Mouse (Mus musculus) kidney, adult 2 months (tissue): ENCODE results near the gene Gm44. TPM values are rescaled to one million over a fixed set of nuclear protein-coding genes. Genes with fewer than 3 reads are reported as not detected.
"Not testable (repeated sequence)": the region's sequence is repeated elsewhere in the genome, so short reads cannot be mapped to it uniquely, and the experiment has no call there.

ENCODE experiments used
- DNase-seq: peaks from one replicate; pipeline ENCODE4 v3.0.0; 2021
- H3K27ac ChIP-seq: fragments of 200-500 bp; 2 replicates; pipeline ENCODE4 v1.5.1; 2012; ENCODE audit warnings: low read depth, low read length, control low read depth, inconsistent platforms; ENCODE audit not compliant: insufficient read depth
- H3K27me3 ChIP-seq: fragments of 200-500 bp; replicated peaks from 2 replicates; pipeline ENCODE4 v1.6.1; 2012; ENCODE audit warnings: mild to moderate bottlenecking, moderate library complexity, low read length, inconsistent platforms; ENCODE audit not compliant: control insufficient read depth, insufficient read depth
- H3K36me3 ChIP-seq: fragments of 200-500 bp; 2 replicates; pipeline ENCODE4 v1.6.1; 2012; ENCODE audit warnings: mild to moderate bottlenecking, moderate library complexity, low read length, inconsistent platforms; ENCODE audit not compliant: control insufficient read depth, insufficient read depth
- H3K4me1 ChIP-seq: fragments of 200-500 bp; 2 replicates; pipeline ENCODE4 v1.6.1; 2011; ENCODE audit warnings: low read length; ENCODE audit not compliant: control insufficient read depth, insufficient read depth
- H3K4me3 ChIP-seq: fragments of 200-500 bp; 2 replicates; pipeline ENCODE4 v1.5.1; 2011; ENCODE audit warnings: mild to moderate bottlenecking, low read depth, low read length, control low read depth; ENCODE audit not compliant: insufficient read depth
- CTCF ChIP-seq: fragments of 200-500 bp; conservative IDR thresholded peaks from 2 replicates; pipeline ENCODE4 v1.5.1; 2011; ENCODE audit warnings: low read depth, mild to moderate bottlenecking, control low read depth, low read length, moderate library complexity, mixed read lengths; ENCODE audit not compliant: insufficient read depth, insufficient read length
- POLR2A ChIP-seq: fragments of 200-500 bp; IDR thresholded peaks from one replicate; pipeline ENCODE4 v1.6.1; 2011; ENCODE audit warnings: low read depth, low read length, control low read depth
- WGBS: fragments of 180-500 bp; shearing (Covaris S2); methylation state at CpG from one replicate; pipeline ENCODE4 v1.1.7; 2018; 5-methylcytosine and 5-hydroxymethylcytosine counted together
- polyA plus RNA-seq: library from polyadenylated mRNA; depleted of rRNA; stranded (reverse); fragments of >200 nt; gene quantifications from 2 replicates; pipeline ENCODE4 v1.2.3, GENCODE M21; 2012; rRNA removed

The Gm44 gene
- not detected in 2 replicates for polyA plus RNA-seq

DNA sequence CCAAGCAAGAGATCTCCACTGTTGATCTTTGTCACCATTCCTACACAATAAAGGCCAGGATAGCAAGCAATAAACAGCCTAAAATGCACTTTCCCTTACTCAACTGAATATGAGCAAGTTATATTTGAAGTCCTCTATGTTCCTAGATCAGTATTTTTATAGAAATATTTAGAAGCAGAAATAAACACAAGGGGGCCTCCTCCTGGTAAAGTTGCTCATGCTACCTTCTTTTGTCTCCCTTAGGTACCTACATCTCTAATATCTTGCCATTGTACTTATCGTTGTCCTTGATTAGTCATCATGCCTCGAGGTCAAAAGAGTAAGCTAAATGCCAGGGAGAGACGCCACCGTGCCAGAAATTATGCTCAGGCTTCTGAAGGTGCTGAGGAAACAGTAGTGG is at the start of gene Gm44:
Gene Gm44 (plus strand): TSS at position 301 of the 400 bp plus-strand sequence.
- H3K4me3 ChIP-seq, result no peak within 1 kb of the TSS
- no peak within 1 kb of the TSS for H3K27ac ChIP-seq
- no peaks in the 10 kb centered on the region for H3K36me3 ChIP-seq
- DNase-seq, result no peak
- H3K27me3 ChIP-seq, result no peaks in the 10 kb centered on the region
- no peaks in the 10 kb centered on the region for H3K4me1 ChIP-seq
- TF ChIP-seq POLR2A (no peak), CTCF (no peak)
- 74% methylated on average over 4 of the region's 4 CpGs for WGBS

DNA sequence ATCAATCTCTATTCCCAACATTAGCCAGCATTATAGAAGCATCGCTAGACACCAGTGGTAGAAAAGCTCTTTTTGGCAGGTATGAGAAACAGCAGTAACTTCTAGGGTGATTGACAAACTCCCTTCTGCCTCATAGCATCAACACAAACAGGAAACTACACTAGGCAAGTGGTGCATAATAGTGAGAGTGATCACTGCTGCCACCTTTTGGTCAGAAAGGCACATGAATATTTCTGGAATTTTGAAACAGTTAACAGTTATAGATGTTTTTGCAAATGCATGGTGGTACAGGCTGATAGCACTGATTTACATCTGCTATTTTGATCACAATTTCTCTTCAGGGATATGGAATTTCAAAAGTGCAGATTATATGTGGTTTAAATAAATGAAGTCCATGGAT is 36.0 kb downstream of the Gm44 start:
- H3K4me3 ChIP-seq, result no peak overlapping the region
- DNase-seq, result no peak
- no peak overlapping the region for H3K27ac ChIP-seq
- WGBS, result 74% methylated on average over 1 of the region's 1 CpGs
- no peaks in the 10 kb centered on the region for H3K36me3 ChIP-seq
- no peak for TF ChIP-seq POLR2A
- no peak for TF ChIP-seq CTCF
- no peaks in the 10 kb centered on the region for H3K27me3 ChIP-seq
- no peaks in the 10 kb centered on the region for H3K4me1 ChIP-seq

DNA sequence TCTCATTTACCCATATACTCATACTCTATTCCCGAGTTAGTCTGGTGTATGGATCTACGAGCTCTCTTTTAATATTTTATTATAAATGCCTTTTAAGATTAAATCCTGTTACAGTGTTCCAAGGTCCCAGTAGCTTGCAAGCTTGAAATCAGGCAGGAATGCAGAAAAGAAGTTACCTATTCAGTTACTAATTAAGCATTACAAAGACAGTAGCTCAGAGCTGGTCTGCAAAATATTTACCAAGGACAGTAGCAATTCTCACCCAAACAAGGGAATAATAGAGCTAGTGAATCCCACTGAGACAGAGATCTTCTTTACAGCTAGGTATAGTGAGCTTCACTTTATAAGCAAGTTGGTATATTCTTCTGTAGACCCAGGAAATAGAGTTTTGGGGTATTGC is 46.3 kb downstream of the Gm44 start:
- not testable (repeated sequence) for H3K27me3 ChIP-seq, H3K4me3 ChIP-seq, H3K4me1 ChIP-seq, H3K36me3 ChIP-seq, H3K27ac ChIP-seq
- WGBS, result 37% methylated on average over 2 of the region's 2 CpGs
- peak; percentile 51 for DNase-seq
